Mouse (Mus musculus): ENCODE measurements around the gene Dchs2. TPM values are rescaled to one million over a fixed set of nuclear protein-coding genes. Genes with fewer than 3 reads are reported as not detected.
"Not testable (repeated sequence)": the region's sequence is repeated elsewhere in the genome, so short reads cannot be mapped to it uniquely, and the experiment has no call there.

Dchs2 gene
- polyA plus RNA-seq, 1 experiment from 2014 or later, result 0.02 TPM

DNA sequence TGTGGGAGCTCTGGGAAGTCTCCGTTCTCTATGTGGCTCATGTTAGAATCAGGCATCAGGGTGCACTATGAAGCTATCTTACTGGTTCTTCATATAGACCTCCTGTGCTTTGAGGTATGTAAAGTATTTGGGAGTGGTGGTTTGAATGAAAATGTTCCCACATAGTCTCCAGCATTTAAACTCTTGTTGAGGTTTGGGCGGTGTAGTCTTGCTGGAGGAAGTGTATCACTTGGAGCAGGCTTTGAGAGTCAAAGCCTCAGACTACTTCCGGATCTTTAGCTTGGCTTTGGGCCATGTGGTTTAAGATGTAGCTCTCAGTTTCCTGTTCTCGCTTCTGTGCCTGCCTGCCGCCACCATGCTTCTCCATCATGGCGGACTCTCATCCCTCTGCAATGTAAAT is 25.5 kb upstream of the Dchs2 start:
- no peak overlapping the region for H3K27ac ChIP-seq (ENCODE audit: low read depth)
- ATAC-seq (no peak), DNase-seq (no peak)
- TF ChIP-seq EP300 (IDR thresholded peaks at IDR 0.05; ENCODE audit: low read depth), result no peak
- TF ChIP-seq CTCF (IDR thresholded peaks at IDR 0.05; ENCODE audit: low read depth), result no peak
- WGBS (ENCODE audit: insufficient replicate concordance), result 73% methylated on average over 6 of the region's 6 CpGs
- H3K4me3 ChIP-seq (ENCODE audit: low read depth, low read length), result no peak overlapping the region
- H3K36me3 ChIP-seq (replicated peaks; ENCODE audit: insufficient read depth, low read length), result no peaks in the 10 kb centered on the region
- no peak overlapping the region for H3K9ac ChIP-seq (replicated peaks)
- H3K9me3 ChIP-seq (ENCODE audit: low read length), result 0 out of 2 replicates have a peak, but pooled peaks cover 3% of the 10 kb centered on the region
- no peak overlapping the region for H3K4me2 ChIP-seq (ENCODE audit: low read depth, low read length)
- no peaks in the 10 kb centered on the region for H3K27me3 ChIP-seq (ENCODE audit: insufficient read depth, low read length)
- no peaks in the 10 kb centered on the region for H3K4me1 ChIP-seq (ENCODE audit: insufficient read depth)

DNA sequence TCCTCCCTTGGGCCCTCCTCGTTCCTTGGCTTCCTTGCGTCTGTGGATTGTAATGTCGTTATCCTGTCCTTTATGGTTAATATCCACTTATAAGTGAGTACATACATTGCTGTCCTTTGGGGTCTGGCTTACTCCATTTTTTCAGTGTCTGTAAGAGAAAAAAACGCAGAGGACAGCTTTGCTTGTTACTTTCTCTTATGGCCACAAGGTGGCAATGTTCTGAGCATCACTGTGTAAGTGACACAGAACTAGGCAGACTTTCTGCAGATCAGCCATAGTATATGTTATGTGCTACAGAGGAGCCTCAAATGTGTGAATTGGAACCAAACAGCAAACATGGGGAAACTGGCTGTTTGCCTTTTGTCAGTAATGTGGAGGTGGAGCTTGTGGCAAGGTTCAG is 17.6 kb upstream of the Dchs2 start:
- DNase-seq (no peak), ATAC-seq (no peak)
- WGBS (ENCODE audit: insufficient replicate concordance), result 29% methylated on average over 4 of the region's 4 CpGs
- Histone ChIP-seq H3K9ac (replicated peaks) (no peak overlapping the region), H3K36me3 (replicated peaks; ENCODE audit: insufficient read depth, low read length) (no peaks in the 10 kb centered on the region), H3K4me2 (ENCODE audit: low read depth, low read length) (no peak overlapping the region), H3K9me3 (ENCODE audit: low read length) (no peaks in the 10 kb centered on the region), H3K27me3 (ENCODE audit: insufficient read depth, low read length) (no peaks in the 10 kb centered on the region), H3K4me1 (ENCODE audit: insufficient read depth) (no peaks in the 10 kb centered on the region), H3K4me3 (ENCODE audit: low read depth, low read length) (no peak overlapping the region), H3K27ac (ENCODE audit: low read depth) (no peak overlapping the region)
- TF ChIP-seq CTCF (IDR thresholded peaks at IDR 0.05; ENCODE audit: low read depth) (peak; percentile 74), EP300 (IDR thresholded peaks at IDR 0.05; ENCODE audit: low read depth) (no peak)

DNA sequence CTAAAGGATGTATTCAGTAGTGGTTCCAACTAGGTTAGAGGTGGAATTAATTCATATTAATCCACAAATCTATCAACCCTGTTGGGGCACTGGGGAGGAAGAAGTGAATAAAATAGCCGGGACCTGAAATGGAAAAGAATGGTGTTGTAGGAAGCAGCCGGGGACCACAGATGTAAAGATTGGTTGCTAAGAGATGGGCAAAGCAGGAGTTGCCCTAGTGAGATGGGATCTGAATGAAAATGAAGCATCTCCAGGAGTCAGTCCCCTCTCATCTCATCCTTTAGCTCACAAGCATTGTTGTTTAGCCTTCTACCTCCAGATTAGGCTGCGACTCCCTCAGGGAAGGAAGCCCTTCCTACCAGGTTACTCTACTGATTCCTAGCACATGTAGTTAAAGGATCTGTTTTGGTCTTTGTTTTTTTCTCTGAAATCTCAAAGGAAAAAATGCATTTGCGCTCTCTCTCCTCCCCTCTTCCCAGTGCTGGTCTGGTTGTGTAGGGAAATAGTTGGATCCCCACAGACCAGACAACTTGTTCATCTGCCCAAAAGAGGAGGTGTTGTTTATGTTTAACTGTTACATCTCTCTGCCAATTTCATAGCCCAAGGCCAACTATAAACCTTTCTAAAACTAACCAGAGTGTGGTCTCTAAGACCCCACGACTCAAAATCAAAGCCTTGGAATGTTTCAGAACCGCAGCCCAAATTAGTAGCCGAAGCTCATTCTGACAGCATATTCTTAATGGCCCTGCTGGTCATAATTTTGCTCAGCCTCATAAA is 16.1 kb upstream of the Dchs2 start:
- TF ChIP-seq EP300 (IDR thresholded peaks at IDR 0.05; ENCODE audit: low read depth) (no peak), CTCF (IDR thresholded peaks at IDR 0.05; ENCODE audit: low read depth) (no peak)
- H3K9me3 ChIP-seq (ENCODE audit: low read length), result no peaks in the 10 kb centered on the region
- no peak overlapping the region for H3K27ac ChIP-seq (ENCODE audit: low read depth)
- H3K36me3 ChIP-seq (replicated peaks; ENCODE audit: insufficient read depth, low read length), result no peaks in the 10 kb centered on the region
- 61% methylated on average over 7 of the region's 7 CpGs for WGBS (ENCODE audit: insufficient replicate concordance)
- no peaks in the 10 kb centered on the region for H3K27me3 ChIP-seq (ENCODE audit: insufficient read depth, low read length)
- DNase-seq (no peak), ATAC-seq (no peak)
- no peaks in the 10 kb centered on the region for H3K4me1 ChIP-seq (ENCODE audit: insufficient read depth)
- no peak overlapping the region for H3K9ac ChIP-seq (replicated peaks)
- H3K4me2 ChIP-seq (ENCODE audit: low read depth, low read length), result no peak overlapping the region
- no peak overlapping the region for H3K4me3 ChIP-seq (ENCODE audit: low read depth, low read length)

DNA sequence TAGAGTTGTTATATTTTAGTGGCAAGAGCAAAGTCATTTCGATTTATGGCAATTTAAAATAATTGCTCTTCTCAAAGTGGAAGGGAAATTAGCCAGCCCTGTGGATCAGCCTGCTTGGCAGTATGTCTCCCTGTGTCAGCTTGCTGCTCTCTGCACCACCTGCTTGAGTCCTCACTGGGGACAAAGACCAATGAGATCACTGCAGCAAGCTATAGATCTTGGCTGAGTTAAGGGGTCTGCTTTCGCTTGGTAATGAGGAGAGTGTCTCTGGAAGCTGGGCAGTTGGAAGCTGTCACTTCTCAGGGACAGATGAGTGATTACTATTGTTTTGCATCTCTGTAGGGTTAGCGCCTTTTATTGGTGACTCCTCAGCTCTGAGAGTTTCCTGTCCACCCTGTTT is 14.9 kb upstream of the Dchs2 start:
- no peak overlapping the region for H3K4me3 ChIP-seq (ENCODE audit: low read depth, low read length)
- no peak overlapping the region for H3K27ac ChIP-seq (ENCODE audit: low read depth)
- no peaks in the 10 kb centered on the region for H3K27me3 ChIP-seq (ENCODE audit: insufficient read depth, low read length)
- H3K36me3 ChIP-seq (replicated peaks; ENCODE audit: insufficient read depth, low read length), result no peaks in the 10 kb centered on the region
- no peaks in the 10 kb centered on the region for H3K4me1 ChIP-seq (ENCODE audit: insufficient read depth)
- TF ChIP-seq EP300 (IDR thresholded peaks at IDR 0.05; ENCODE audit: low read depth) (no peak), CTCF (IDR thresholded peaks at IDR 0.05; ENCODE audit: low read depth) (no peak)
- no peaks in the 10 kb centered on the region for H3K9me3 ChIP-seq (ENCODE audit: low read length)
- 38% methylated on average over 3 of the region's 3 CpGs for WGBS (ENCODE audit: insufficient replicate concordance)
- ATAC-seq (no peak), DNase-seq (no peak)
- H3K4me2 ChIP-seq (ENCODE audit: low read depth, low read length), result no peak overlapping the region
- H3K9ac ChIP-seq (replicated peaks), result no peak overlapping the region

DNA sequence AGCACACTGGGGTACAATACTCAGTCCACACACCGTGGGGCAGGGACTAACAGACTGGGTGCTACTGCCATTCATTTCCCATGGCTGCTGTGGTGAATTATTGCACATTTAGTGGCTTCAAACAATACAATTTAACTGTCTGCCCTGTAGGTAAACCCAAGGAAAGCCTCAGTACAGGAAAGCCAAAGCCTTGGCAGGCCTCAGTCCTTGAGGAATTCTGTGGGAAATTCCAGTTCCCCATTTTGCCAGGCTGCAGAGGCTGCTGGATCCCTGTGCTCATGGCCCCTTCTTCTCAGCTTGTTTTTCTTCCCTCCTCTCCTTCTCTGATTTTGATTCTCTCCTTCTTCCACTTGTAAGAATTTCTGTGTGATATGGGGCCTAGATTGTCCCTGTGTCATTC is 12.8 kb upstream of the Dchs2 start:
- ATAC-seq (no peak), DNase-seq (no peak)
- 22% methylated on average over 1 of the region's 1 CpGs for WGBS (ENCODE audit: insufficient replicate concordance)

DNA sequence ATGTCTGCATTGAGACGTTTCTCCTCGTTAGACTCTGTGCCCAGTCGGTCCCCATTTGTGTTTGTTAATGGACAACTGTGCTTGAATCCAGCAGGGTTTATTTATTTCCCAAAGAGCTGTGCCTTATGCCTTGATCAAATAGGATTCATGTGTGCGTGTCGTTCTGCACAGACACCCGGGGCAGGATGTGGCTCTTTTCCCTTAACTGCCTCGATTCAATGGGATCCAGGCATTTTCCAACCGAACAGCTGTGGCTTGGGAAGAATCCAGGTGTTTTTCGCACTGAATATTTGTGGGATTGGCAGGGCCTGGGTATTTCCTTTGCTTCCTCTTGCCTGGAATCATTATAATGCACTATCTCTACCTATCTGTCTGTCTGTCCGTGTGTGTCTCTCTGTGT is 10.2 kb upstream of the Dchs2 start:
- no peak for TF ChIP-seq EP300 (IDR thresholded peaks at IDR 0.05; ENCODE audit: low read depth)
- no peak for TF ChIP-seq CTCF (IDR thresholded peaks at IDR 0.05; ENCODE audit: low read depth)
- Histone ChIP-seq H3K9ac (replicated peaks) (no peak overlapping the region), H3K4me2 (ENCODE audit: low read depth, low read length) (no peak overlapping the region), H3K27me3 (ENCODE audit: insufficient read depth, low read length) (no peaks in the 10 kb centered on the region), H3K27ac (ENCODE audit: low read depth) (no peak overlapping the region), H3K4me3 (ENCODE audit: low read depth, low read length) (no peak overlapping the region), H3K4me1 (ENCODE audit: insufficient read depth) (no peaks in the 10 kb centered on the region), H3K36me3 (replicated peaks; ENCODE audit: insufficient read depth, low read length) (no peaks in the 10 kb centered on the region), H3K9me3 (ENCODE audit: low read length) (no peaks in the 10 kb centered on the region)
- ATAC-seq (no peak), DNase-seq (no peak)
- 72% methylated on average over 10 of the region's 10 CpGs for WGBS (ENCODE audit: insufficient replicate concordance)

More for the DNA sequence above, 12.8 kb upstream of the Dchs2 start:
- H3K36me3 ChIP-seq (replicated peaks; ENCODE audit: insufficient read depth, low read length), result no peaks in the 10 kb centered on the region
- H3K4me1 ChIP-seq (ENCODE audit: insufficient read depth), result no peaks in the 10 kb centered on the region
- no peaks in the 10 kb centered on the region for H3K27me3 ChIP-seq (ENCODE audit: insufficient read depth, low read length)
- H3K9ac ChIP-seq (replicated peaks), result no peak overlapping the region
- H3K4me2 ChIP-seq (ENCODE audit: low read depth, low read length), result no peak overlapping the region
- no peak for TF ChIP-seq CTCF (IDR thresholded peaks at IDR 0.05; ENCODE audit: low read depth)
- TF ChIP-seq EP300 (IDR thresholded peaks at IDR 0.05; ENCODE audit: low read depth), result no peak
- H3K9me3 ChIP-seq (ENCODE audit: low read length), result no peaks in the 10 kb centered on the region
- H3K4me3 ChIP-seq (ENCODE audit: low read depth, low read length), result no peak overlapping the region
- H3K27ac ChIP-seq (ENCODE audit: low read depth), result no peak overlapping the region

DNA sequence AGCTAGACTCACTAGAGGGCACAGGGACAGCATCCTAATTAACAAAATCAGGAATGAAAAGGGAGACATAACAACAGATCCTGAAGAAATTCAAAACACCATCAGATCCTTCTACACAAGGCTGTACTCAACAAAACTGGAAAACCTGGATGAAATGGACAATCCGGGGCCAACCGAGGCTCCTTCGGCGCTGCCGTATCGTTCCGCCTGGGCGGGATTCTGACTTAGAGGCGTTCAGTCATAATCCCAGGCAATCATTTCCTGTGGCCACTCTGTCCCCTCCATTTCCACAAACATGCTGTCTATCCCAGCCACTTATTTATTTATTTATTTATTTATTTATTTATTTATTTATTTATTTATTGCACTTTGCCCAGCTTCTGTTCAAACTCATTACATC is 3.8 kb upstream of the Dchs2 start:
- 0 out of 2 replicates have a peak, but pooled peaks have one; percentile 56 for ATAC-seq

More for the DNA sequence above, 3.8 kb upstream of the Dchs2 start:
- not testable (repeated sequence) for H3K36me3 ChIP-seq (replicated peaks; ENCODE audit: insufficient read depth, low read length); H3K9ac ChIP-seq (replicated peaks); H3K9me3 ChIP-seq (ENCODE audit: low read length); H3K4me2 ChIP-seq (ENCODE audit: low read depth, low read length); H3K4me3 ChIP-seq (ENCODE audit: low read depth, low read length); H3K27ac ChIP-seq (ENCODE audit: low read depth); H3K4me1 ChIP-seq (ENCODE audit: insufficient read depth); DNase-seq
- H3K27me3 ChIP-seq (ENCODE audit: insufficient read depth, low read length), result peaks cover 37% of the 10 kb centered on the region
- WGBS (ENCODE audit: insufficient replicate concordance), result 88% methylated on average over 9 of the region's 9 CpGs
